Mouse (Mus musculus): ENCODE measurements around the gene Btg1-ps2.
"Not testable (repeated sequence)": the region's sequence is repeated elsewhere in the genome, so short reads cannot be mapped to it uniquely, and the experiment has no call there.

Btg1-ps2 gene

DNA sequence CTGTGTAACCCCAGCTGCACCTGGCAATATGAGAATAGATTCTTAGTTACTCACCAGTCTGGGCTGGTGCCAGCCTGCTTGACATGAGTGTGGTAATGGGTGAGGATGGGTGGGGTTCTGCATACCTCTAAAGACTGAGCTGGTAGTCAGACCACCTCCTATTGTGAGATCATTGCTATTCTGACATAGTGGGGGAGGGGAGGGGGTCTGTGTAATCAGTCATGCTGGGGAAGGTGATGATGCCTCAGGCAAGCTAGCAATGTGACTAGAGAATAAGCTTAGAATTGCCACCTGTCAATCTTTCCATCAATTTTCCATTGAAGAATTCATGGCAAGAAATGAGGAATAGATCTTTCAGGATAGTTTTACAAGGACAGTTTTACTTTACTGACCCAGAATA, at the start of gene Btg1-ps2:
TSS of gene Btg1-ps2 (minus strand) at position 101 of the 400 bp plus-strand sequence.
- DNase-seq (ENCODE audit: low read depth, low spot score) = not testable (repeated sequence)

DNA sequence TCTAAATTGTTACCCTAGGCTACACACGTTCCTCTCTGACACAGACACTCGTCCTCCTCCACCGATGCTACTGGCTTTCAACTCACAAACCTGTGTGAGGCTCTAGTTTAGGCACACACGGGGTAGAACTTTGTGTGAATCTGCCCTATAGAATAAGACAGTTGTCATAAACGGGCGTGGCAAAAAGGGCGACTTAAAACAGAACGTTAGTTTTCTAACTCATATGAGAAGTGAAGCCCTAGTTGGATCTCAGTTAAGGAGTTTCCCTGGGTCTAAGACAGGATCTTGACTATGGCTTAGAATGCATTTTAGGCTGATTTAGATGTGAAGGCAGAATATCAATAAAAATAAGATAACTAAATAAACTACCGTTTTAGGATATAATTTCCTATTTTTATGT, 42.1 kb upstream of the Btg1-ps2 start, which contains the start of gene Rhox11:
TSS of gene Rhox11 (minus strand) at position 101 of the 400 bp plus-strand sequence.
- DNase-seq (ENCODE audit: low read depth, low spot score) = no peak

DNA sequence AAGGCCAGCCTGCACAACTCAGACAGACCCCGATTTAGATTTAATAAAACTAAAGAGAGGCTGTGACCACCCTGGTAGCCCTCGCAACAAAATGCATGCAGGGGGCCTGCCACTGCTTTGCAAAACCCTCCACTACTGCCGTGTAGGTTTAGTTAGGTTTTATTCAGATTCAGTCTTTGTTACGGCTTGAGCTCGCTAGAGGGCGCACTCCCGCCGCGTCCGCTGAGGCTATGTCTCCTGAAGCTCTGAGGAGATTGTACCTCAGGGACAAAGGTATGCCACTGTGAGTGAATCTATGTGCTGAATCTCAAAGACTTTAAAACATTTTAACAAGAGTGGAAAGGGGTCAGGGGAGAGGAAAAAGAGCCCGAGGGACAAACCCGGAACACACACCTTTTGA, 41.3 kb upstream of the Btg1-ps2 start:
- peak; percentile 74 for DNase-seq (ENCODE audit: low read depth, low spot score)

DNA sequence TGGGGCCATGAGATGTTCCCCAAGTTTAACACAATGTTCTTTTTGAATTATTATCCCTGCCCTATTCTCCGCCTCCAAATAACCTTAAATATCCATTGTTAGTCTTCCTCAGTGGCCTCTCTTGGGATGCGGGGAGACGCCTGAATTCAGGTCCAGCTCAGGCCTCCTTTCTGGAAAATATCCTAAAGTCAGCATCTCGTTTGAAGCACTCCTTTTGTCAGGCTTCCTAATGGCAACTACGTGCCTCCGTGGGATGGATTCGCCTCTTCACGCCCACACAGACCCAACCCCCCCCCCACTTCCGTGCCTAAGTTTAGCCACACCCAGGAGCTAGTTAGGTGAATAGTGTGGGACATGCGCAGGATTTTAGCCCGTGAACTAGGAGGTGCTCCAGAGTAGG, 23.3 kb upstream of the Btg1-ps2 start, which contains the start of gene Rhox10:
TSS of gene Rhox10 (plus strand) at position 301 of the 400 bp plus-strand sequence.
- DNase-seq (ENCODE audit: low read depth, low spot score) = peak; percentile 35

DNA sequence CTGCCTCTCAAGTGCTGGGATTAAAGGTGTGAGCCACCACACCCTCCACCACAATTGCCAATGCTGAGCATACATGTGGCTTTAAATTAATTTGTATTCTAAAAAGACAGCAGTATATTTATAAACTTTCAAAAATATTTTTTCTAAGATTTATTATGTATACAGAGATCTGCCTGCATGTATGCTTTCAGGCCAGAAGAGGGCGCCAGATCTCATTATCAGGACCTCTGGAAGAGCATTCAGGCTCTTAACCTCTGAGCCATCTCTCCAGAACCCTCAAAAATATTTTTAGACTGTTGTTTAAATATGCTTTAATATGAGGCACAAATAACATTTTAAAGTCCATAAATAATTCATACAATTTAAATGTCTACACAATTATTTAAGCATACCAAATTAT, 18.6 kb upstream of the Btg1-ps2 start:
- peak; percentile 33 for DNase-seq (ENCODE audit: low read depth, low spot score)

DNA sequence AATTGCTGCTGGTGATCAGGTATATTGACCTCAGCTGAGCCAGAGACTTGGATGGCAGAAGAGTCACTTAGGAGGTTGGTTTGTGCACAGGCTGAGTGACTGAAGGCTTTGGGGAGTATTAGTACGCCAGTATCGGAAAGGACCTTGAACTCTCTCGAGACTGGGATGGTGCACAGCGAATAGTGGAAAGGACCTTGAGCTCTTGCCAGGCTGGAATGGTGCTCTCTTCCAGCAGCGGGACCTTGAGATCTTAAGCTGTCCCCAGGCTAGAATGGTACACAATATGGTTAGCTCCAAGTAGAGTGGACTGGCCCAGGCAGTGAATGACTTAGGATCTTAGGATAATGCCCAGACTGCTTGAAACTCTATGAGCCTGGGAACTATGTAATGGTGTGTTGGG, 3.2 kb downstream of the Btg1-ps2 start:
- DNase-seq (ENCODE audit: low read depth, low spot score) = no peak

DNA sequence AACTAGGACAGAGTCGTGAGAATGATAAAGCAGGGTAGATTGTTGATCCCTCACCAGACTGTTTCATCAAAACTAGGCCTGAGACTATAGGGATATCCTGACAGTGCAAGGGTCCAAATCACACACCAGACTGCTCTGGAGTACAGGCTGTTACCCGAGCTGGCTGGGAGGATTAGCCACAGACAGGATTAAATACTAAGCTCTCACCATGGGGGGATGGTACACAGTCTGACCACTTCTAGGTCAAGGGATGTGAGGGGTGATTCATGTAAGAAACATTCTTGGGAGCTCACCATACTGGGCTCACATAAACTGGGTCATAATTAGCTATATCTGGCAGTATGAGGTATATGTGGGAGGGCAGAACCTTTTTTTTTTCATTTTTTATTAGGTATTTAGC, 9.1 kb downstream of the Btg1-ps2 start:
- DNase-seq (ENCODE audit: low read depth, low spot score) = no peak

DNA sequence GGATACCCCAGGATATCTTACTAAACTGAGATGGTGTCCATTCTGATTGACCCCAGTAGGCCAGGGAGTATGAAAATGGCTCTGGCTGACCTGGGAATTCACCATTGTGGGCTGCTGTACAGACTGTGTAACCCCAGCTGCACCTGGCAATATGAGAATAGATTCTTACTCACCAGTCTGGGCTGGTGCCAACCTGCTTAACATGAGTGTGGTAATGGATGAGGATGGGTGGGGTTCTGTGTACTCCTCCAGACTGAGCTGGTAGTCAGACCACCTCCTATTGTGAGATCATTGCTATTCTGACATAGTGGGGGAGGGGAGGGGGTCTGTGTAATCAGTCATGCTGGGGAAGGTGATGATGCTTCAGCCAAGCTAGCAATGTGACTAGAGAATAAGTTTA, 24.3 kb downstream of the Btg1-ps2 start, which contains the start of gene Btg1-ps1:
TSS of gene Btg1-ps1 (minus strand) at position 219 of the 400 bp plus-strand sequence.
- DNase-seq (ENCODE audit: low read depth, low spot score) = not testable (repeated sequence)

DNA sequence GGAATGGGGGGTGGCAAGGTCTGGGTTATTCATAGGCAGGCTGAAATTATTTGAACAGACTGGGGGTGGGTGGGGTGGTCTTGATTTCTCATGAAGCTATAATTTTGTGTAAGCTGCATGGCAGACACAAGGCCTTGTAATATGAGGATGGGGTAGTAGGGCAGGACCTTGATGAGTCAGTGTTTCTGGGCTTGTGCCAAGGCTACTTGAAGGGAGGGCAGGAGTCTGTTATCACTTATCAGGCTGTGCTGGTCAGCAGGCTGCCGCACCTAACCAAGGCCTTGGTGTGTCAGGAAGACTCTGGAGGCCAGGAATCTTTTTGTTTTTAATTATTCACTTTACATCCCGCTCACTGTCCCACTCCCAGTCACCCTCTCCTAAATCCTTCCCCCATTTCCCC, 34.2 kb downstream of the Btg1-ps2 start:
- no peak for DNase-seq (ENCODE audit: low read depth, low spot score)

Data from ZHBTc4 (cell line).